Mouse (Mus musculus): ENCODE data around the gene Sdr16c6. TPM values are rescaled to one million over a fixed set of nuclear protein-coding genes. Genes with fewer than 3 reads are reported as not detected.

Sdr16c6 gene
- polyA plus RNA-seq (2015; fragmentation: Nextera tagmentation; extraction: Ambion mirVana), result not detected in 2 replicates

- Histone ChIP-seq H3K4me1 (ENCODE audit: insufficient read depth) (no peaks in the 10 kb centered on the region), H3K4me2 (ENCODE audit: low read depth, low read length) (no peak within 1 kb of the TSS), H3K36me3 (replicated peaks; ENCODE audit: insufficient read depth, low read length) (no peaks in the 10 kb centered on the region), H3K4me3 (ENCODE audit: low read depth, low read length) (no peak within 1 kb of the TSS), H3K9me3 (ENCODE audit: low read length) (no peaks in the 10 kb centered on the region), H3K9ac (replicated peaks) (no peak within 1 kb of the TSS), H3K27me3 (ENCODE audit: insufficient read depth, low read length) (no peaks in the 10 kb centered on the region), H3K27ac (ENCODE audit: low read depth) (no peak within 1 kb of the TSS)
- 68% methylated on average over 3 of the region's 3 CpGs for WGBS (ENCODE audit: insufficient replicate concordance)
- DNase-seq, result no peak
- TF ChIP-seq CTCF (IDR thresholded peaks at IDR 0.05; ENCODE audit: low read depth) (no peak), EP300 (IDR thresholded peaks at IDR 0.05; ENCODE audit: low read depth) (no peak)
- ATAC-seq, result no peak
Observed at GRCm38 (mm10) chr4:4077372-4077771, at the start of gene Sdr16c6. Gene Sdr16c6 (minus strand): TSS chr4:4077522.

- H3K9me3 ChIP-seq (ENCODE audit: low read length), result no peaks in the 10 kb centered on the region
- H3K27ac ChIP-seq (ENCODE audit: low read depth), result no peak overlapping the region
- no peaks in the 10 kb centered on the region for H3K36me3 ChIP-seq (replicated peaks; ENCODE audit: insufficient read depth, low read length)
- H3K4me1 ChIP-seq (ENCODE audit: insufficient read depth), result no peaks in the 10 kb centered on the region
- H3K9ac ChIP-seq (replicated peaks), result no peak overlapping the region
- no peak for ATAC-seq
- DNase-seq, result no peak
- H3K27me3 ChIP-seq (ENCODE audit: insufficient read depth, low read length), result no peaks in the 10 kb centered on the region
- H3K4me3 ChIP-seq (ENCODE audit: low read depth, low read length), result no peak overlapping the region
- no peak overlapping the region for H3K4me2 ChIP-seq (ENCODE audit: low read depth, low read length)
- TF ChIP-seq CTCF (IDR thresholded peaks at IDR 0.05; ENCODE audit: low read depth) (no peak), EP300 (IDR thresholded peaks at IDR 0.05; ENCODE audit: low read depth) (no peak)
Observed at GRCm38 (mm10) chr4:4080180-4080579, 2.9 kb upstream of the Sdr16c6 start.

GRCm38 (mm10) chr4:4079132-4079531, 1.8 kb upstream of the Sdr16c6 start:
- no peak for TF ChIP-seq CTCF (IDR thresholded peaks at IDR 0.05; ENCODE audit: low read depth)
- no peak for TF ChIP-seq EP300 (IDR thresholded peaks at IDR 0.05; ENCODE audit: low read depth)
- WGBS (ENCODE audit: insufficient replicate concordance), result 66% methylated on average over 3 of the region's 3 CpGs
- ATAC-seq (no peak), DNase-seq (no peak)
- Histone ChIP-seq H3K27ac (ENCODE audit: low read depth) (no peak overlapping the region), H3K36me3 (replicated peaks; ENCODE audit: insufficient read depth, low read length) (no peaks in the 10 kb centered on the region), H3K9me3 (ENCODE audit: low read length) (no peaks in the 10 kb centered on the region), H3K4me2 (ENCODE audit: low read depth, low read length) (no peak overlapping the region), H3K9ac (replicated peaks) (no peak overlapping the region), H3K4me1 (ENCODE audit: insufficient read depth) (no peaks in the 10 kb centered on the region), H3K4me3 (ENCODE audit: low read depth, low read length) (no peak overlapping the region), H3K27me3 (ENCODE audit: insufficient read depth, low read length) (no peaks in the 10 kb centered on the region)

GRCm38 (mm10) chr4:4076001-4076400, 1.3 kb downstream of the Sdr16c6 start:
- TF ChIP-seq CTCF (IDR thresholded peaks at IDR 0.05; ENCODE audit: low read depth), result no peak
- no peak for TF ChIP-seq EP300 (IDR thresholded peaks at IDR 0.05; ENCODE audit: low read depth)

More at GRCm38 (mm10) chr4:4076001-4076400, 1.3 kb downstream of the Sdr16c6 start:
- no peaks in the 10 kb centered on the region for H3K27me3 ChIP-seq (ENCODE audit: insufficient read depth, low read length)
- H3K4me2 ChIP-seq (ENCODE audit: low read depth, low read length), result no peak overlapping the region
- H3K36me3 ChIP-seq (replicated peaks; ENCODE audit: insufficient read depth, low read length), result no peaks in the 10 kb centered on the region
- no peak for DNase-seq
- H3K27ac ChIP-seq (ENCODE audit: low read depth), result no peak overlapping the region
- no peaks in the 10 kb centered on the region for H3K4me1 ChIP-seq (ENCODE audit: insufficient read depth)
- H3K9ac ChIP-seq (replicated peaks), result no peak overlapping the region
- no peaks in the 10 kb centered on the region for H3K9me3 ChIP-seq (ENCODE audit: low read length)
- H3K4me3 ChIP-seq (ENCODE audit: low read depth, low read length), result no peak overlapping the region
- 77% methylated on average over 2 of the region's 2 CpGs for WGBS (ENCODE audit: insufficient replicate concordance)
- ATAC-seq, result no peak

Other genes starting within 250 kb of the Sdr16c6 start
- gene Gm11808, start 103.9 kb downstream of the Sdr16c6 start, polyA plus RNA-seq (2015; fragmentation: Nextera tagmentation; extraction: Ambion mirVana), result 663 and 693 TPM in 2 replicates

Data from liver, postnatal 0 days (tissue).